Mouse (Mus musculus): Measurements from ENCODE around the gene Nfat5. TPM values are rescaled to one million over a fixed set of nuclear protein-coding genes. Genes with fewer than 3 reads are reported as not detected.

Gene Nfat5
- polyA plus RNA-seq (2014; fragmentation: Illumina TruSeq; extraction: RNeasy Lipid Tissue Mini Kit (QIAGEN cat#74804)) = 145 TPM

GRCm38 (mm10) chr8:107292928-107293601 lies at the start of gene Nfat5:
TSS of gene Nfat5 (plus strand) at chr8:107293470.

GRCm38 (mm10) chr8:107403038-107403781 lies 109.9 kb downstream of the Nfat5 start, which contains the start of gene Nqo1:
TSS of gene Nqo1 (minus strand) at chr8:107403206.

GRCm38 (mm10) chr8:107424597-107425229 lies 131.4 kb downstream of the Nfat5 start, which contains the start of gene Nob1:
TSS of gene Nob1 (minus strand) at chr8:107425051.

Other genes starting within 250 kb of the Nfat5 start
- gene Pdf, start 244.9 kb upstream of the Nfat5 start, polyA plus RNA-seq (2014; fragmentation: Illumina TruSeq; extraction: RNeasy Lipid Tissue Mini Kit (QIAGEN cat#74804)) = 62.8 TPM
- gene Cog8, start 236.8 kb upstream of the Nfat5 start, polyA plus RNA-seq (2014; fragmentation: Illumina TruSeq; extraction: RNeasy Lipid Tissue Mini Kit (QIAGEN cat#74804)) = 23.3 TPM
- gene Nip7, start 236.6 kb upstream of the Nfat5 start, polyA plus RNA-seq (2014; fragmentation: Illumina TruSeq; extraction: RNeasy Lipid Tissue Mini Kit (QIAGEN cat#74804)) = 19.2 TPM
- gene Tmed6, start 227.8 kb upstream of the Nfat5 start, polyA plus RNA-seq (2014; fragmentation: Illumina TruSeq; extraction: RNeasy Lipid Tissue Mini Kit (QIAGEN cat#74804)) = not detected
- gene Terf2, start 196.9 kb upstream of the Nfat5 start, polyA plus RNA-seq (2014; fragmentation: Illumina TruSeq; extraction: RNeasy Lipid Tissue Mini Kit (QIAGEN cat#74804)) = 39.3 TPM
- gene Cyb5b, start 142.8 kb upstream of the Nfat5 start, polyA plus RNA-seq (2014; fragmentation: Illumina TruSeq; extraction: RNeasy Lipid Tissue Mini Kit (QIAGEN cat#74804)) = 239 TPM
- 8.9 TPM for gene Nqo1, start 109.7 kb downstream of the Nfat5 start, polyA plus RNA-seq (2014; fragmentation: Illumina TruSeq; extraction: RNeasy Lipid Tissue Mini Kit (QIAGEN cat#74804))
- gene Nob1, start 131.6 kb downstream of the Nfat5 start, polyA plus RNA-seq (2014; fragmentation: Illumina TruSeq; extraction: RNeasy Lipid Tissue Mini Kit (QIAGEN cat#74804)) = 14.0 TPM
- 10.3 TPM for gene Wwp2, start 142.9 kb downstream of the Nfat5 start, polyA plus RNA-seq (2014; fragmentation: Illumina TruSeq; extraction: RNeasy Lipid Tissue Mini Kit (QIAGEN cat#74804))